Mouse (Mus musculus): ENCODE measurements around the gene Gc. TPM values are rescaled to one million over a fixed set of nuclear protein-coding genes. Genes with fewer than 3 reads are reported as not detected.

The Gc gene
- polyA plus RNA-seq (2012; rRNA removed): 239 and 242 TPM in 2 replicates

GRCm38 (mm10) chr5:89457554-89458062 lies at the start of gene Gc:
TSS of gene Gc (minus strand) at chr5:89457898.

Other genes with a start within 250 kb of the Gc start
- gene Npffr2, start 69.5 kb upstream of the Gc start, polyA plus RNA-seq (2012; rRNA removed): 0.01 TPM in 1 of 2 replicates, not detected in the other